Mouse (Mus musculus) lung, postnatal 0 days (tissue): Measurements from ENCODE around the gene Senp6. TPM values are rescaled to one million over a fixed set of nuclear protein-coding genes. Genes with fewer than 3 reads are reported as not detected.
"Not testable (repeated sequence)": the region's sequence is repeated elsewhere in the genome, so short reads cannot be mapped to it uniquely, and the experiment has no call there.

ENCODE experiments used
- ATAC-seq: fragments of 200-750 bp; cut with Nextera tagmentation; 2 replicates; pipeline ENCODE4 v1.8.0; 2017; ENCODE audit warnings: moderate library complexity
- DNase-seq: peaks from one replicate; pipeline ENCODE4 v3.0.0-alpha.2; 2016; ENCODE audit warnings: low spot score
- H3K27ac ChIP-seq: fragments of 300-500 bp; sonication (generic); 2 replicates; pipeline ENCODE4 v1.5.1; 2014; ENCODE audit warnings: antibody characterized with exemption, mild to moderate bottlenecking, low read length, mixed read lengths
- H3K27me3 ChIP-seq: fragments of 300-500 bp; sonication (generic); replicated peaks from 2 replicates; pipeline ENCODE4 v1.6.1; 2014; ENCODE audit warnings: low read length, mixed read lengths; ENCODE audit not compliant: insufficient read depth
- H3K36me3 ChIP-seq: fragments of 300-500 bp; sonication (generic); 2 replicates; pipeline ENCODE4 v1.6.1; 2014; ENCODE audit warnings: low read length, mixed read lengths; ENCODE audit not compliant: insufficient read depth
- H3K4me1 ChIP-seq: fragments of 300-500 bp; sonication (generic); 2 replicates; pipeline ENCODE4 v1.6.1; 2014; ENCODE audit warnings: antibody characterized with exemption, low read depth, low read length, mixed read lengths; ENCODE audit not compliant: insufficient read depth
- H3K4me2 ChIP-seq: fragments of 300-500 bp; sonication (generic); replicated peaks from 2 replicates; pipeline ENCODE4 v1.6.1; 2014; ENCODE audit warnings: low read depth, mild to moderate bottlenecking, low read length, moderate library complexity, mixed read lengths
- H3K4me3 ChIP-seq: fragments of 300-500 bp; sonication (generic); 2 replicates; pipeline ENCODE4 v1.5.1; 2014; ENCODE audit warnings: low read depth, low read length
- H3K9ac ChIP-seq: fragments of 300-500 bp; sonication (generic); replicated peaks from 2 replicates; pipeline ENCODE4 v1.6.1; 2014; ENCODE audit warnings: low read depth, mild to moderate bottlenecking
- H3K9me3 ChIP-seq: fragments of 300-500 bp; sonication (generic); 2 replicates; pipeline ENCODE4 v1.6.1; 2016; ENCODE audit warnings: low read length, mixed read lengths
- CTCF ChIP-seq: IDR thresholded peaks from 2 replicates; pipeline ENCODE4 v1.5.1; 2016; ENCODE audit warnings: antibody characterized with exemption, mild to moderate bottlenecking
- EP300 ChIP-seq: IDR thresholded peaks from 2 replicates; pipeline ENCODE4 v1.6.1; 2016; ENCODE audit warnings: antibody characterized with exemption, mild to moderate bottlenecking, control low read depth
- WGBS: fragments of 180-500 bp; shearing (Covaris S2); extraction: QIAGEN DNeasy Blood & Tissue Kit; methylation state at CpG from one replicate; pipeline ENCODE4 v1.1.7; 2014; 5-methylcytosine and 5-hydroxymethylcytosine counted together
- polyA plus RNA-seq: library from polyadenylated mRNA; unstranded; fragments of >200 nt; fragmentation: Nextera tagmentation; extraction: Ambion mirVana; gene quantifications from 2 replicates; pipeline ENCODE4 v1.2.1, GENCODE M21; 2015

Senp6 gene
- polyA plus RNA-seq, 1 experiment from 2014 or later, result 48.4 TPM

DNA sequence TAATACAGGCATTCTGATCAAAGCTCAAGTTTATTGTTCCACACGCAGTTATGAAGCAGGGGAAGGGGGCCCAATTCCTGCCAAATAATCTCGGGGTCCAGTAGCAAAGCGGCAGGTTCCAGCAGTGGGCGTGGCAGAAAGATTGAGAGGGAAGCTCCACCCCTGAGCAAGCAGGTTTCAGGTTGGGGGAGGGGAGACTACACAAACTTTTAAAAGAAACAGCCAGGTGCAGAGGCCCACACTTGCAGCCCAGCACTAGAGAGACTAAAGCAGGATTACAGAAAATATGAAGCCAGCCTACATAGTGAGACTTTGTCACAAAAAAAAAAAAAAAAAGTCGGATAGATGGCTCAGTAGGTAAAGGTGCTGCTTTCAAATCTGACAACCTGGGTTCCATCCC is 13.8 kb upstream of the Senp6 start:
- no peak for ATAC-seq
- 68% methylated on average over 5 of the region's 5 CpGs for WGBS
- TF ChIP-seq CTCF, result no peak
- no peak for TF ChIP-seq EP300

DNA sequence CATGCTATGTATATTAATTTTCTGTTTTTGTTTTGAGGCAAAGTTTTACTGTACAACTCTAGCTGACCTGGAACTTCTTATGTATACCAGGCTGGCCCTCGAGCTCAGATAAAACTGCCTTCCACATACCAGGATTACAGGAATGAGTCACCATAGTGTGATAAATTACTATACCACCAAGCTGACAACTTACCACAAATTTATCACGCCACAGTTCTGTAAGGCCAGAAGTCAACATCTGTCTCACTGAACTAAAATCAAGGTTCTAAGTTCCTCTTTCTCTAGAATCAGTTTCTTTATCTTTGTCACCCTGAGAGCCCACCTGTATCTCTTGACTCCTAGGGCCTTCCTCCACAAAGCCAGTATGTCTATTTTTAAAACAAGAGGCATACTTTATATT is 9.0 kb upstream of the Senp6 start:
- ATAC-seq (no peak), DNase-seq (no peak)
- Histone ChIP-seq H3K36me3 (no peaks in the 10 kb centered on the region), H3K4me1 (no peaks in the 10 kb centered on the region), H3K27ac (no peak overlapping the region), H3K9ac (no peak overlapping the region), H3K4me2 (no peak overlapping the region), H3K9me3 (no peaks in the 10 kb centered on the region), H3K4me3 (no peak overlapping the region), H3K27me3 (no peaks in the 10 kb centered on the region)
- TF ChIP-seq CTCF (no peak), EP300 (no peak)
- WGBS, result 34% methylated on average over 2 of the region's 2 CpGs

More for the DNA sequence above, 13.8 kb upstream of the Senp6 start:
- Histone ChIP-seq H3K36me3 (no peaks in the 10 kb centered on the region), H3K9me3 (no peaks in the 10 kb centered on the region), H3K4me2 (no peak overlapping the region), H3K9ac (no peak overlapping the region), H3K4me3 (no peak overlapping the region), H3K27ac (no peak overlapping the region), H3K4me1 (no peaks in the 10 kb centered on the region), H3K27me3 (no peaks in the 10 kb centered on the region)
- DNase-seq, result no peak

DNA sequence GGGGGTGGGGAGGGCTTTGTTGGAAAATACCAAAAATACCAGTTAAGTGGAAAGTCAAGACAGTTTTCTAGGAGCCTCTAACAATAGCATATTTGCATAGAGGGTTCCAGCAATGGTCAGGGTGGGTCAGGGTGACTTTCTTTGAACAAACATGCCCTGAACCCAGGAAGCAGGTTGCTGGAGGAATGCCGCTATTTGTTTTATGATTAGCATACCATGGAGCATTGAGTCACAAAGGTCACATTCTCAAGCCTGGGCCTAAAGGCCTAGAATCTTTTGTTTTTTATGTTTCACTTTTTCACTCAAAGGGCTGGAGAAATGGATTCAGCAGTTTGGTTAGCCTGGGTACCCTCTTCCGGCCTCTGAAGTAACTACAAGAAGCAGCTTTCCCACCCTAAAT is 1.2 kb upstream of the Senp6 start:
- not testable (repeated sequence) for H3K4me3 ChIP-seq, H3K36me3 ChIP-seq, H3K9me3 ChIP-seq, H3K4me2 ChIP-seq, H3K27me3 ChIP-seq, H3K27ac ChIP-seq, H3K4me1 ChIP-seq, ATAC-seq, DNase-seq, H3K9ac ChIP-seq
- 95% methylated on average over 2 of the region's 2 CpGs for WGBS

DNA sequence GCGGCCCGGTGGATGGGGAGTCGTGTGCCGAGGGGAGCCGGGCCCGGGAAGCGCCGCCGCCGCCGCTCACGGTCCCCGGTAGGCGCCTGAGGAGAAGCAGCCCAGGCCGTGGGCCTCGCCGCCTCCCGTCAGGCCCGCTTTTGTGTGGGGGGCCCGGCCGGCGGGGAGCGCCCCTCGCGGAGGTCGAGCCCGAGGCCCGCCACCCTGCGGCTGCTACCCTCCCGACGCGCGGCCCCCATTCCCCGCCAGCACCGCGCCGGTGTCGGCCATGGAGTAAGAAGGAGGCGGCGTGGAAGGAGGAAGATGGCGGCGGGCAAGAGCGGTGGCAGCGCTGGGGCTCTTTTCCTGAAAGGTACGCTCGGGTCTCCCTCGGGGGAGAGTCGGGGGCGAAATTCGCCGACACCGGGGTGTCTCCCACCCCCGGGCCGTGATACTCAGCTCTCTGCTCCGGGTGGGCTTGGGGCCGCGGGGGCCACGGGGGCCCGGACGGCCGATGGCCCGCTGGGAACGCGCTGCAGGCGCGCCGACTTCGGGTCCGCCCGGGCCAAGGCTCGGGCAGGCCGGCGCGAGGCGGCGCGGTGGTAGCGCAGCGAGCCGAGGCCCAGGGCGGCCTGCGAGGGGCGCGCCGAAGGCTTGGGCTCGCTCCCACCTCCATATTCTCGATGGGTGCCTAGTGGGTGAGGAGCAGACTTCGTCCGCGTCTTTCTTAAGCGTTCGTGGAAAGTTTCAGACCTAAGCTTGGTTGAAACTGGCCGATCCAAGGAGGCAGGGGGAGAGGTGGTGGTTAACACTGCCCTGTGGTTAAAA is 721 bp downstream of the Senp6 start:
- H3K27ac ChIP-seq, result peak overlapping the region; percentile 99
- ATAC-seq (peak; percentile 82), DNase-seq (peak; percentile 77)
- H3K9ac ChIP-seq, result peak overlapping the region; percentile 100
- peaks cover 7% of the 10 kb centered on the region for H3K4me1 ChIP-seq
- no peaks in the 10 kb centered on the region for H3K9me3 ChIP-seq
- H3K27me3 ChIP-seq, result no peaks in the 10 kb centered on the region
- 5% methylated on average over 61 of the region's 93 CpGs for WGBS
- H3K36me3 ChIP-seq, result no peaks in the 10 kb centered on the region
- H3K4me2 ChIP-seq, result peak overlapping the region; percentile 61
- peak overlapping the region; percentile 98 for H3K4me3 ChIP-seq
- TF ChIP-seq EP300 (no peak), CTCF (peak; percentile 33)

DNA sequence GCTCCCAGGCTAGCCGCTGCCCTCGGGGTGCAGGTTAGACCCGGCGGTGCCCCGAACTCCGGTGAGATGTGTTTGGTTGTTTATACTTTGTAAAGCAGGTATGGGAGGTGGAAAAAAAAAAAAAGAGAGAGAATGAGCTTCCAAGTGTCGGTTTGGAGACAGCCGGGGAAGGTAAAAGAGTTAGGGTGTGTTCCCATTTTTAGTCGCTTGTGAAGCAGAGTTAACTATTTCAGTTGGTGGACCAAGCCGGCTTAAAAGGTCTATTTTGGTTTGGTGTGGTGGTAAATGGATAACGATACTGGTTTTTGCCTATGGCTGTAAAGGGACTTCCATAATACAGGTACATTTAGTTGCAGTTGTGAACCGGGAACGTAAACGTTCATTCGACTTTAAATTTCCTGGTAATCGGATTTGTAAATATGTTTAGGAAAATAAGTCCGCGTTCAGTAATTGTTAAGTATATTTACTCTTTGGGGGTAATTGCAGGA is 1.4 kb downstream of the Senp6 start:
- TF ChIP-seq EP300, result no peak
- TF ChIP-seq CTCF, result no peak
- H3K4me2 ChIP-seq, result peak overlapping the region; percentile 61
- under 1% methylated on average over 18 of the region's 18 CpGs for WGBS
- H3K9me3 ChIP-seq, result no peaks in the 10 kb centered on the region
- no peaks in the 10 kb centered on the region for H3K36me3 ChIP-seq
- peak overlapping the region; percentile 100 for H3K9ac ChIP-seq
- peak overlapping the region; percentile 99 for H3K27ac ChIP-seq
- H3K4me3 ChIP-seq, result peak overlapping the region; percentile 98
- DNase-seq (no peak), ATAC-seq (no peak)
- H3K27me3 ChIP-seq, result no peaks in the 10 kb centered on the region
- peaks cover 7% of the 10 kb centered on the region for H3K4me1 ChIP-seq

DNA sequence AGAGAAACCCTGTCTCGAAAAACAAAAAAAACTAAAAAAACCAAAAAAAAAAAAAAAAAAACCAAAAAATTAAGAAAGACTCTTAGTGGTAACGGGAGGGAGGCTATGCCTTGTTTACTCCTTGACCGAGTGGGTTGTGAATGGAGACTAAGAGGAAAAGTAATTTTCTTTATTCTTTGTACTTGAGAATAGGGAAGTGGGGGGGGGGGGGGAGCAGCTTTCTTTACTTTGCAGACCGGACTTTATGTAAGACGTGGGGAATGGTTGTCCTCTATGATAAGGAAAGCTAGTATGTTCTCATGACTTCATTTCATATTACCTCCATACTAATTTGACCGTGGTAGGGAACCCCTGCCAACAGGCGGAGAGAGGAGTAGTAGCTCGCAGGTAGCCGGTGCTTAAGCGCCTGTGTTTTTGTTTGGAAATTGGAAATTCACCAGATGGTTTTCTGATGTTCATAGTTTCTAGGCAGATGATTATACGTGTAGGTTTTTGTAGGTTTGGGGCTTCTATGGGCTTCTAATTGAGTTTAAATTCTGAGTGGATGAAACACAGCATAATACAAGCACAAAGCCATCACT is 2.1 kb downstream of the Senp6 start:
- no peaks in the 10 kb centered on the region for H3K9me3 ChIP-seq
- TF ChIP-seq CTCF (no peak), EP300 (no peak)
- peaks cover 7% of the 10 kb centered on the region for H3K4me1 ChIP-seq
- ATAC-seq (no peak), DNase-seq (peak; percentile 52)
- peak overlapping the region; percentile 61 for H3K4me2 ChIP-seq
- H3K36me3 ChIP-seq, result no peaks in the 10 kb centered on the region
- WGBS, result 19% methylated on average over 11 of the region's 11 CpGs
- peak overlapping the region; percentile 20; the same call in 1 of the 2 replicates for H3K27ac ChIP-seq
- H3K9ac ChIP-seq, result peak overlapping the region; percentile 100; the same call in 1 of the 2 replicates
- no peaks in the 10 kb centered on the region for H3K27me3 ChIP-seq
- H3K4me3 ChIP-seq, result peak overlapping the region; percentile 98
